Mouse (Mus musculus) forebrain, embryonic 15.5 days (tissue): ENCODE data around the gene Osbpl8. TPM values are rescaled to one million over a fixed set of nuclear protein-coding genes. Genes with fewer than 3 reads are reported as not detected.
"Not testable (repeated sequence)": the region's sequence is repeated elsewhere in the genome, so short reads cannot be mapped to it uniquely, and the experiment has no call there.

Source experiments
- ATAC-seq: fragments of 200-750 bp; cut with Nextera tagmentation; replicated peaks from 2 replicates; pipeline ENCODE4 v1.8.0; 2017; ENCODE audit warnings: mild to moderate bottlenecking, moderate TSS enrichment, moderate library complexity
- H3K27ac ChIP-seq: fragments of 300-500 bp; sonication (generic); replicated peaks from 2 replicates; pipeline ENCODE4 v1.5.1; 2015; ENCODE audit warnings: mild to moderate bottlenecking, inconsistent platforms
- H3K27me3 ChIP-seq: fragments of 300-500 bp; sonication (generic); 2 replicates; pipeline ENCODE4 v1.6.1; 2015; ENCODE audit warnings: inconsistent platforms
- H3K36me3 ChIP-seq: fragments of 300-500 bp; sonication (generic); 2 replicates; pipeline ENCODE4 v1.6.1; 2015; ENCODE audit warnings: mild to moderate bottlenecking, inconsistent platforms
- H3K4me1 ChIP-seq: fragments of 300-500 bp; sonication (generic); 2 replicates; pipeline ENCODE4 v1.6.1; 2015; ENCODE audit warnings: inconsistent platforms
- H3K4me2 ChIP-seq: fragments of 300-500 bp; sonication (generic); replicated peaks from 2 replicates; pipeline ENCODE4 v1.6.1; 2015; ENCODE audit warnings: mild to moderate bottlenecking, inconsistent platforms
- H3K4me3 ChIP-seq: fragments of 300-500 bp; sonication (generic); 2 replicates; pipeline ENCODE4 v1.5.1; 2015; ENCODE audit warnings: mild to moderate bottlenecking, inconsistent platforms
- H3K9ac ChIP-seq: fragments of 300-500 bp; sonication (generic); replicated peaks from 2 replicates; pipeline ENCODE4 v1.6.1; 2015; ENCODE audit warnings: mild to moderate bottlenecking, inconsistent platforms
- H3K9me3 ChIP-seq: fragments of 300-500 bp; sonication (generic); 2 replicates; pipeline ENCODE4 v1.6.1; 2016; ENCODE audit warnings: inconsistent platforms
- WGBS: fragments of 180-500 bp; shearing (Covaris S2); methylation state at CpG from one replicate; pipeline ENCODE4 v1.1.7; 2015; ENCODE audit warnings: mixed read lengths; 5-methylcytosine and 5-hydroxymethylcytosine counted together
- polyA plus RNA-seq: library from polyadenylated mRNA; unstranded; fragments of >200 nt; fragmentation: Nextera tagmentation; extraction: Ambion mirVana; gene quantifications from 2 replicates; pipeline ENCODE4 v1.2.1, GENCODE M21; 2015

Gene Osbpl8
- polyA plus RNA-seq, 1 experiment from 2014 or later, result 23.8 TPM

- Histone ChIP-seq H3K4me3 (no peak overlapping the region), H3K9me3 (no peaks in the 10 kb centered on the region), H3K4me1 (peaks cover 5% of the 10 kb centered on the region; the same call in 1 of the 2 replicates), H3K4me2 (no peak overlapping the region), H3K27ac (no peak overlapping the region), H3K27me3 (no peaks in the 10 kb centered on the region), H3K9ac (no peak overlapping the region), H3K36me3 (no peaks in the 10 kb centered on the region)
- 23% methylated on average over 3 of the region's 3 CpGs for WGBS
- peak; percentile 46 for ATAC-seq
Measured at GRCm38 (mm10) chr10:111226508-111226907, 62.0 kb downstream of the Osbpl8 start.

- not testable (repeated sequence) for H3K4me2 ChIP-seq, H3K4me3 ChIP-seq, H3K4me1 ChIP-seq, ATAC-seq, H3K9ac ChIP-seq, H3K27me3 ChIP-seq, H3K27ac ChIP-seq, H3K9me3 ChIP-seq, H3K36me3 ChIP-seq
- WGBS, result 95% methylated on average over 7 of the region's 7 CpGs
Measured at GRCm38 (mm10) chr10:111232237-111232636, 67.7 kb downstream of the Osbpl8 start.

- Histone ChIP-seq H3K9ac (no peak overlapping the region), H3K4me3 (no peak overlapping the region), H3K4me1 (no peaks in the 10 kb centered on the region), H3K4me2 (no peak overlapping the region), H3K27ac (no peak overlapping the region), H3K27me3 (no peaks in the 10 kb centered on the region), H3K36me3 (no peaks in the 10 kb centered on the region), H3K9me3 (no peaks in the 10 kb centered on the region)
- WGBS, result 87% methylated on average over 6 of the region's 6 CpGs
- no peak for ATAC-seq
Measured at GRCm38 (mm10) chr10:111233476-111234130, 69.1 kb downstream of the Osbpl8 start.

GRCm38 (mm10) chr10:111234450-111235288 lies 70.1 kb downstream of the Osbpl8 start:
- H3K9ac ChIP-seq, result no peak overlapping the region
- no peaks in the 10 kb centered on the region for H3K4me1 ChIP-seq
- 89% methylated on average over 6 of the region's 6 CpGs for WGBS
- no peak overlapping the region for H3K4me2 ChIP-seq
- H3K4me3 ChIP-seq, result no peak overlapping the region
- no peaks in the 10 kb centered on the region for H3K9me3 ChIP-seq
- no peak overlapping the region for H3K27ac ChIP-seq
- no peak for ATAC-seq
- H3K36me3 ChIP-seq, result no peaks in the 10 kb centered on the region
- H3K27me3 ChIP-seq, result no peaks in the 10 kb centered on the region

GRCm38 (mm10) chr10:111235289-111235570 lies 70.7 kb downstream of the Osbpl8 start:
- Histone ChIP-seq H3K36me3 (no peaks in the 10 kb centered on the region), H3K27ac (no peak overlapping the region), H3K9ac (no peak overlapping the region), H3K4me2 (no peak overlapping the region), H3K4me1 (no peaks in the 10 kb centered on the region), H3K9me3 (no peaks in the 10 kb centered on the region), H3K4me3 (no peak overlapping the region), H3K27me3 (no peaks in the 10 kb centered on the region)
- no peak for ATAC-seq
- 88% methylated on average over 6 of the region's 6 CpGs for WGBS

- Histone ChIP-seq H3K27ac (no peak overlapping the region), H3K4me3 (no peak overlapping the region), H3K36me3 (no peaks in the 10 kb centered on the region), H3K9me3 (no peaks in the 10 kb centered on the region), H3K4me2 (no peak overlapping the region), H3K4me1 (0 out of 2 replicates have a peak, but pooled peaks cover 1% of the 10 kb centered on the region), H3K27me3 (no peaks in the 10 kb centered on the region), H3K9ac (no peak overlapping the region)
- no peak for ATAC-seq
- WGBS, result 91% methylated on average over 5 of the region's 5 CpGs
Measured at GRCm38 (mm10) chr10:111237434-111237833, 72.9 kb downstream of the Osbpl8 start.

GRCm38 (mm10) chr10:111242677-111243076 lies 78.1 kb downstream of the Osbpl8 start:
- WGBS, result 79% methylated on average over 7 of the region's 7 CpGs
- Histone ChIP-seq H3K36me3 (no peaks in the 10 kb centered on the region), H3K4me1 (peaks cover 6% of the 10 kb centered on the region; the same call in 1 of the 2 replicates), H3K27me3 (no peaks in the 10 kb centered on the region), H3K9me3 (no peaks in the 10 kb centered on the region), H3K4me3 (no peak overlapping the region), H3K4me2 (no peak overlapping the region), H3K9ac (no peak overlapping the region), H3K27ac (no peak overlapping the region)
- ATAC-seq, result no peak

- peak; percentile 47; the same call in 1 of the 2 replicates for ATAC-seq
- Histone ChIP-seq H3K4me2 (peak overlapping the region; percentile 47), H3K27me3 (no peaks in the 10 kb centered on the region), H3K9me3 (no peaks in the 10 kb centered on the region), H3K27ac (peak overlapping the region; percentile 82), H3K36me3 (no peaks in the 10 kb centered on the region), H3K4me1 (peaks cover 22% of the 10 kb centered on the region), H3K9ac (peak overlapping the region; percentile 53; the same call in 1 of the 2 replicates), H3K4me3 (peak overlapping the region; percentile 43)
- 13% methylated on average over 4 of the region's 4 CpGs for WGBS
Measured at GRCm38 (mm10) chr10:111247609-111248008, 83.1 kb downstream of the Osbpl8 start.

GRCm38 (mm10) chr10:111248177-111248576 lies 83.6 kb downstream of the Osbpl8 start:
- H3K36me3 ChIP-seq, result no peaks in the 10 kb centered on the region
- peak; percentile 51 for ATAC-seq
- 5% methylated on average over 6 of the region's 6 CpGs for WGBS

GRCm38 (mm10) chr10:111250192-111250591 lies 85.6 kb downstream of the Osbpl8 start:
- no peak overlapping the region for H3K9ac ChIP-seq
- H3K9me3 ChIP-seq, result no peaks in the 10 kb centered on the region
- H3K4me2 ChIP-seq, result peak overlapping the region; percentile 29; the same call in 1 of the 2 replicates
- H3K36me3 ChIP-seq, result no peaks in the 10 kb centered on the region
- no peak overlapping the region for H3K27ac ChIP-seq
- H3K4me1 ChIP-seq, result peaks cover 21% of the 10 kb centered on the region
- WGBS, result 68% methylated on average over 4 of the region's 4 CpGs
- H3K27me3 ChIP-seq, result no peaks in the 10 kb centered on the region
- H3K4me3 ChIP-seq, result 0 out of 2 replicates have a peak overlapping the region, but pooled peaks have one; percentile 16
- ATAC-seq, result no peak

More at GRCm38 (mm10) chr10:111248177-111248576, 83.6 kb downstream of the Osbpl8 start:
- Histone ChIP-seq H3K27me3 (no peaks in the 10 kb centered on the region), H3K4me1 (peaks cover 21% of the 10 kb centered on the region), H3K4me2 (peak overlapping the region; percentile 47), H3K27ac (peak overlapping the region; percentile 82), H3K4me3 (peak overlapping the region; percentile 43), H3K9me3 (no peaks in the 10 kb centered on the region), H3K9ac (peak overlapping the region; percentile 53)

GRCm38 (mm10) chr10:111251666-111252065 lies 87.1 kb downstream of the Osbpl8 start:
- H3K9ac ChIP-seq, result no peak overlapping the region
- ATAC-seq, result no peak
- H3K36me3 ChIP-seq, result no peaks in the 10 kb centered on the region
- no peak overlapping the region for H3K4me2 ChIP-seq
- H3K9me3 ChIP-seq, result no peaks in the 10 kb centered on the region
- no peak overlapping the region for H3K4me3 ChIP-seq
- peaks cover 21% of the 10 kb centered on the region for H3K4me1 ChIP-seq
- 82% methylated on average over 5 of the region's 5 CpGs for WGBS
- H3K27me3 ChIP-seq, result no peaks in the 10 kb centered on the region
- no peak overlapping the region for H3K27ac ChIP-seq

GRCm38 (mm10) chr10:111255228-111255627 lies 90.7 kb downstream of the Osbpl8 start:
- no peak for ATAC-seq
- no peaks in the 10 kb centered on the region; the same call in 1 of the 2 replicates for H3K36me3 ChIP-seq
- H3K4me3 ChIP-seq, result no peak overlapping the region
- no peaks in the 10 kb centered on the region for H3K27me3 ChIP-seq
- H3K27ac ChIP-seq, result no peak overlapping the region
- H3K9me3 ChIP-seq, result no peaks in the 10 kb centered on the region
- H3K9ac ChIP-seq, result no peak overlapping the region
- H3K4me1 ChIP-seq, result peaks cover 7% of the 10 kb centered on the region; the same call in 1 of the 2 replicates
- H3K4me2 ChIP-seq, result no peak overlapping the region
- 84% methylated on average over 6 of the region's 6 CpGs for WGBS
